Mouse (Mus musculus) CH12.LX (cell line): ENCODE data around the gene Ablim1. TPM values are rescaled to one million over a fixed set of nuclear protein-coding genes. Genes with fewer than 3 reads are reported as not detected.

Source experiments
- DNase-seq: peaks from one replicate; pipeline ENCODE4 v3.0.0-alpha.2; 2013; ENCODE audit errors: extremely low read depth
- H3K27ac ChIP-seq: 2 replicates; pipeline ENCODE4 v1.5.1; 2012; ENCODE audit warnings: low read depth, mild to moderate bottlenecking, control low read depth, moderate library complexity; ENCODE audit not compliant: insufficient read depth
- H3K27me3 ChIP-seq: replicated peaks from 2 replicates; pipeline ENCODE3; 2012; ENCODE audit warnings: inconsistent platforms
- H3K36me3 ChIP-seq, 2 experiments: replicated peaks in 1 of 2; 2 replicates each; pipeline versions ENCODE3 to v1.6.1; 2012; ENCODE audit warnings: inconsistent platforms in 1 of 2, low read length in 1 of 2, mild to moderate bottlenecking in 1 of 2, mixed read lengths in 1 of 2, moderate library complexity in 1 of 2; ENCODE audit not compliant: control insufficient read depth in 1 of 2, insufficient read depth in 1 of 2
- H3K4me1 ChIP-seq, 2 experiments: 2 replicates each; pipeline ENCODE4 v1.6.1; 2012; ENCODE audit warnings: inconsistent platforms in 1 of 2, moderate library complexity in 1 of 2; ENCODE audit not compliant: insufficient read depth in 2 of 2, control insufficient read depth in 1 of 2
- H3K4me2 ChIP-seq: 2 replicates; pipeline ENCODE4 v1.6.1; 2012; ENCODE audit warnings: low read depth, mild to moderate bottlenecking, control low read depth; ENCODE audit not compliant: poor library complexity, insufficient read depth, severe bottlenecking
- H3K4me3 ChIP-seq, 3 experiments: fragments of 150-350 bp in 1 of 3; sonication (generic) in 1 of 3; replicated peaks in 1 of 3; 2 replicates each; pipeline versions ENCODE3 to v1.5.1; 2011 to 2012; ENCODE audit warnings: low read depth in 2 of 3, low read length in 2 of 3, mild to moderate bottlenecking in 2 of 3, moderate library complexity in 2 of 3, control low read depth in 1 of 3, improper control_type of control experiment in 1 of 3, inconsistent platforms in 1 of 3, mixed read lengths in 1 of 3; ENCODE audit not compliant: poor library complexity in 1 of 3
- H3K79me2 ChIP-seq: replicated peaks from 2 replicates; pipeline ENCODE4 v1.6.1; 2012; ENCODE audit warnings: mild to moderate bottlenecking, moderate library complexity; ENCODE audit not compliant: control insufficient read depth, poor library complexity, insufficient read depth, severe bottlenecking; ENCODE audit errors: extremely low read depth
- H3K9ac ChIP-seq: 2 replicates; pipeline ENCODE4 v1.6.1; 2012; ENCODE audit warnings: low read depth, mild to moderate bottlenecking, control low read depth, moderate library complexity; ENCODE audit not compliant: insufficient read depth
- H3K9me3 ChIP-seq: replicated peaks from 2 replicates; pipeline ENCODE3; 2012; ENCODE audit warnings: low read length, inconsistent platforms, mixed read lengths
- BHLHE40 ChIP-seq: IDR thresholded peaks from 2 replicates; pipeline ENCODE4 v1.6.1; 2011; ENCODE audit warnings: mild to moderate bottlenecking, low read depth, low read length, improper control_type of control experiment
- CHD1 ChIP-seq: IDR thresholded peaks from 2 replicates; pipeline ENCODE4 v1.6.1; 2012; ENCODE audit warnings: low read depth, low read length, improper control_type of control experiment, inconsistent platforms
- CTCF ChIP-seq, 2 experiments: IDR thresholded peaks in 1 of 2; conservative IDR thresholded peaks in 1 of 2; 2 replicates each; pipeline ENCODE4 v1.5.1; 2011 to 2012; ENCODE audit warnings: low read depth in 2 of 2, low read length in 2 of 2, improper control_type of control experiment in 1 of 2, inconsistent platforms in 1 of 2, mild to moderate bottlenecking in 1 of 2, moderate library complexity in 1 of 2
- E2F4 ChIP-seq: IDR thresholded peaks from 2 replicates; pipeline ENCODE4 v1.6.1; 2011; ENCODE audit warnings: low read depth, low read length, improper control_type of control experiment; ENCODE audit not compliant: insufficient replicate concordance
- ELF1 ChIP-seq: IDR thresholded peaks from 2 replicates; pipeline ENCODE4 v1.6.1; 2014; ENCODE audit warnings: low read depth, mild to moderate bottlenecking, inconsistent platforms, low read length, improper control_type of control experiment
- GABPA ChIP-seq: IDR thresholded peaks from 2 replicates; pipeline ENCODE4 v1.6.1; 2012; ENCODE audit warnings: low read depth, low read length, improper control_type of control experiment, inconsistent platforms; ENCODE audit not compliant: insufficient replicate concordance
- HCFC1 ChIP-seq: IDR thresholded peaks from 2 replicates; pipeline ENCODE4 v1.6.1; 2012; ENCODE audit warnings: low read depth, mild to moderate bottlenecking, inconsistent platforms, low read length, improper control_type of control experiment
- IRF4 ChIP-seq: IDR thresholded peaks from 2 replicates; pipeline ENCODE4 v1.6.1; 2014; ENCODE audit warnings: low read depth, mild to moderate bottlenecking, inconsistent platforms, low read length, improper control_type of control experiment
- MEF2A ChIP-seq: IDR thresholded peaks from 2 replicates; pipeline ENCODE4 v1.6.1; 2014; ENCODE audit warnings: low read depth, mild to moderate bottlenecking, inconsistent platforms, low read length, improper control_type of control experiment, borderline replicate concordance
- MYC ChIP-seq: IDR thresholded peaks from 2 replicates; pipeline ENCODE4 v1.6.1; 2011; ENCODE audit warnings: low read depth, mild to moderate bottlenecking, improper control_type of control experiment, low read length
- NELFE ChIP-seq: IDR thresholded peaks from 2 replicates; pipeline ENCODE4 v1.6.1; 2011; ENCODE audit warnings: low read depth, low read length, improper control_type of control experiment
- NRF1 ChIP-seq: IDR thresholded peaks from 2 replicates; pipeline ENCODE4 v1.6.1; 2014; ENCODE audit warnings: low read depth, mild to moderate bottlenecking, inconsistent platforms, low read length, improper control_type of control experiment, moderate library complexity
- PAX5 ChIP-seq: IDR thresholded peaks from 2 replicates; pipeline ENCODE4 v1.6.1; 2012; ENCODE audit warnings: low read length, inconsistent platforms, mixed read lengths
- POLR2A ChIP-seq: IDR thresholded peaks from 2 replicates; pipeline ENCODE4 v1.6.1; 2011; ENCODE audit warnings: low read depth, mild to moderate bottlenecking, improper control_type of control experiment, low read length
- TBP ChIP-seq: conservative IDR thresholded peaks from 2 replicates; pipeline ENCODE4 v1.6.1; 2011; ENCODE audit warnings: low read depth, low read length, improper control_type of control experiment
- UBTF ChIP-seq: IDR thresholded peaks from 2 replicates; pipeline ENCODE4 v1.6.1; 2012; ENCODE audit warnings: low read depth, mild to moderate bottlenecking, inconsistent platforms, low read length, improper control_type of control experiment, moderate library complexity
- USF2 ChIP-seq: conservative IDR thresholded peaks from 2 replicates; pipeline ENCODE4 v1.6.1; 2011; ENCODE audit warnings: low read depth, low read length, improper control_type of control experiment
- ZC3H11A ChIP-seq: IDR thresholded peaks from 2 replicates; pipeline ENCODE4 v1.6.1; 2012; ENCODE audit warnings: low read depth, mild to moderate bottlenecking, inconsistent platforms, low read length, improper control_type of control experiment
- dilution Hi-C: fragments of 300-500 bp; cut with MboI; formaldehyde crosslinking; loops from 2 replicates; pipeline ENCODE4 v1.14.3; 2020; ENCODE audit warnings: low sequenced_read_pairs; ENCODE audit not compliant: extremely low pct_unique_long_range_greater_than_20kb, extremely low pct_ligation_motif_present
- in situ Hi-C: fragments of 300-500 bp; cut with MboI; formaldehyde crosslinking; loops from 3 replicates; pipeline ENCODE4 v1.14.3; 2019; ENCODE audit warnings: low sequenced_read_pairs, low pct_ligation_motif_present, low pct_unique_long_range_greater_than_20kb, mixed read lengths
- polyA plus RNA-seq: library from polyadenylated mRNA; unstranded; fragments of >175 nt; gene quantifications from 2 replicates; pipeline ENCODE4 v1.2.1, GENCODE M21; 2012; ENCODE audit warnings: low read depth; ENCODE audit not compliant: insufficient read length
- total RNA-seq, 2 experiments: library from RNA; depleted of rRNA; stranded (reverse); fragments of 300-350 nt in 1 of 2; fragments of >200 nt in 1 of 2; gene quantifications; 2 replicates each; pipeline ENCODE4 v1.2.3; 2012 to 2014

Ablim1 gene
- total and polyA plus RNA-seq, 3 experiments, result 0.85 to 2.4 (median 2.0) TPM

DNA sequence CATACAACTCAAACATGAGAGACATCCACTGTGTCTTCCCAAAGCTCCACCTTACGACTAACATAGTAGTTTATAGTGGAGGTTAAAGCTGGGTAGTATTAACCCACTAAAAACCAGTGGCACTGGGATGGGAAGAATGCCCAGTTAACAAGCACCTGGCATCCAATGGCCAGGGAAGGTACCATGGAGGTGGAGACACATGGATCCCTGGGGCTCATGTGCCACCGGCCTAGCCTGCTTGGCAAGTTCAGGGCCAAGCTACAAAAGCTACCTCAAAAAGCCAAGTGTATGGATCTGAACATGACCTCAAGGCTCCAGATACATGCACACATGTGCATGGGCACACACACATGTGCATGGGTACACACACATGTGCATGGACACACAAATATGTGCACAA, 230.8 kb downstream of the Ablim1 start:
- Histone ChIP-seq H3K9ac (no peak overlapping the region), H3K79me2 (no peaks in the 10 kb centered on the region)
- TF ChIP-seq POLR2A (no peak), CTCF (conservative IDR thresholded peaks at IDR 0.05 in 1 of 2, IDR thresholded peaks at IDR 0.05 in 1 of 2; ENCODE audit: low read depth in 2 of 2, low read length in 2 of 2) (no peak), ELF1 (no peak), NRF1 (no peak), GABPA (no peak), CHD1 (no peak), MEF2A (no peak), NELFE (no peak), BHLHE40 (no peak), HCFC1 (no peak), USF2 (no peak)
- TF ChIP-seq, all 38 proteins: peak for 0
- no peak overlapping the region for H3K27ac ChIP-seq
- peaks cover 6 to 35% of the 10 kb centered on the region in 2 experiments for H3K4me1 ChIP-seq
- no peaks in the 10 kb centered on the region for H3K27me3 ChIP-seq
- DNase-seq, result no peak
- H3K4me2 ChIP-seq, result no peak overlapping the region
- dilution Hi-C loops (no loop called here), in situ Hi-C loops (no loop called here)
- H3K9me3 ChIP-seq, result peaks cover 2% of the 10 kb centered on the region
- H3K4me3 ChIP-seq, result no peak overlapping the region
- no peaks in the 10 kb centered on the region for H3K36me3 ChIP-seq

DNA sequence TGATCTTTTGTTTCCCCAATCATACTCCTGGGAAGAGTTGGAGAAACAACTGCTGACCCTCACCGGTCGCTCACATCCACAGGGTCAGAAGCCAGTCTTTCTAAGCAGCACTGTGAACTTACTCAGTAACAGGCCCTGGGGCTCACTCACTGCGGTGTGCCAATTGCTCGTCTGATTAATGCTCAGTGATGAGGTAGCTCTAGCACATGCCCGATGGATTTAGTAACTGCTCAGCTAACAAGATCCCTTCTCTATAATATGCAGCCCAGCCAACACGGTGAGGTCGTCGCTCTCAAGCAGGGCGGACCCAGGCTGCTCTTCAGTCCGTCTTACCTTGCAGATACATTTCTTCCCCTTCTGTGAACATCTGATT, 231.6 kb downstream of the Ablim1 start:
- Histone ChIP-seq H3K9ac (no peak overlapping the region), H3K4me1 (peaks cover 4 to 30% of the 10 kb centered on the region in 2 experiments), H3K79me2 (no peaks in the 10 kb centered on the region), H3K9me3 (peaks cover 2% of the 10 kb centered on the region), H3K27ac (no peak overlapping the region), H3K27me3 (no peaks in the 10 kb centered on the region), H3K4me3 (no peak overlapping the region), H3K36me3 (no peaks in the 10 kb centered on the region), H3K4me2 (no peak overlapping the region)
- no peak for DNase-seq
- dilution Hi-C loops (no loop called here), in situ Hi-C loops (no loop called here)
- TF ChIP-seq HCFC1, result no peak
- TF ChIP-seq ZC3H11A, result no peak
- TF ChIP-seq MEF2A, result no peak
- TF ChIP-seq BHLHE40, result no peak
- no peak for TF ChIP-seq PAX5
- TF ChIP-seq IRF4, result no peak
- no peak for TF ChIP-seq POLR2A
- TF ChIP-seq NELFE, result no peak
- no peak for TF ChIP-seq E2F4
- no peak for TF ChIP-seq MYC
- TF ChIP-seq GABPA, result no peak
- no peak for TF ChIP-seq TBP
- TF ChIP-seq CTCF (conservative IDR thresholded peaks at IDR 0.05 in 1 of 2, IDR thresholded peaks at IDR 0.05 in 1 of 2; ENCODE audit: low read depth in 2 of 2, low read length in 2 of 2), result no peak
- TF ChIP-seq UBTF, result no peak
